Mouse (Mus musculus) spleen, embryonic (tissue): ENCODE measurements around the gene D330045A20Rik.
"Not testable (repeated sequence)": the region's sequence is repeated elsewhere in the genome, so short reads cannot be mapped to it uniquely, and the experiment has no call there.

Experiments used
- CTCF ChIA-PET: fragments of 350-600 bp; sonication (Branson Sonifier 250); formaldehyde crosslinking; loops from one replicate; lab custom pipeline; 2022; lab: Charles Lee

Gene D330045A20Rik

GRCm38 (mm10) chrX:139480022-139480894 lies at the start of gene D330045A20Rik:
D330045A20Rik (plus strand) TSS chrX:139480367.
- CTCF ChIA-PET, result no interaction called here

DNA sequence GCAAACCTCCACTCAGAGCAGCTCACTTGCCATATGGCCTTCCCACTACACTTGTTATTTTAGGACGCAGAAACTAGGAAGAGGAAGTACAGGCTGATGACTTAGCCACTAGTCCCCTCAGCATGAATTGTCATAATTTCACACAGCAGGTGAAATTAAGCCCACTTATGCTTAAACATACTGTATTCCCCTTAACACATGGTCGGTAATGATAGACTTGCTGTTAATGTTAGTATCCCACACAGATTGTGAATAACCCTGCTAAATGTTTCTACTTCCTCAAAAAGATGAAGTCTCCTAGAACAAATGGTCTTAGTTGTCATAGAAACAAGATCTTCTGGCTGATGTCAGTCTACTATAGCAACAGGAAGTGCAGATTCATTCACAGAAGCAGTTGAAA lies 47.6 kb upstream of the D330045A20Rik start:
- CTCF ChIA-PET, result no interaction called here

- CTCF ChIA-PET, result no interaction called here
Measured at GRCm38 (mm10) chrX:139435202-139435601, 45.0 kb upstream of the D330045A20Rik start.

DNA sequence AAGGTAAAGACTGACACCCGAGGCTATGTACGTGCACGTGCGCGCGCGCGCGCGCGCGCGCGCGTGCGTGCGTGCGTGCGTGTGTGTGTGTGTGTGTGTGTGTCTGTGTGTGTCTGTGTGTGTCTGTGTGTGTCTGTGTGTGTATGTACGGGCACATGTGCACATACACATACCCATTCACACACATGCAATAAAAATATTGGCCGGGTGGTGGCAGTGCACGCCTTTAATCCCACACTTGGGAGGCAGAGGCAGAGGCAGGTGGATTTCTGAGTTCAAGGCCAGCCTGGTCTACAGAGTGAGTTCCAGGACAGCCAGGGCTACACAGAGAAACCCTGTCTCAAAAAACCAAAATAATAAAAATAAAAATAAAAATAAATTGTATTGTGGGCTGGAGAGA lies 39.1 kb upstream of the D330045A20Rik start:
- CTCF ChIA-PET, result not testable (repeated sequence)

GRCm38 (mm10) chrX:139456812-139457211 lies 23.4 kb upstream of the D330045A20Rik start:
- CTCF ChIA-PET, result no interaction called here

GRCm38 (mm10) chrX:139482083-139482482 lies 1.9 kb downstream of the D330045A20Rik start:
- CTCF ChIA-PET, result no interaction called here

GRCm38 (mm10) chrX:139484974-139485373 lies 4.8 kb downstream of the D330045A20Rik start:
- CTCF ChIA-PET, result no interaction called here

GRCm38 (mm10) chrX:139516156-139516555 lies 36.0 kb downstream of the D330045A20Rik start:
- CTCF ChIA-PET, result no interaction called here

DNA sequence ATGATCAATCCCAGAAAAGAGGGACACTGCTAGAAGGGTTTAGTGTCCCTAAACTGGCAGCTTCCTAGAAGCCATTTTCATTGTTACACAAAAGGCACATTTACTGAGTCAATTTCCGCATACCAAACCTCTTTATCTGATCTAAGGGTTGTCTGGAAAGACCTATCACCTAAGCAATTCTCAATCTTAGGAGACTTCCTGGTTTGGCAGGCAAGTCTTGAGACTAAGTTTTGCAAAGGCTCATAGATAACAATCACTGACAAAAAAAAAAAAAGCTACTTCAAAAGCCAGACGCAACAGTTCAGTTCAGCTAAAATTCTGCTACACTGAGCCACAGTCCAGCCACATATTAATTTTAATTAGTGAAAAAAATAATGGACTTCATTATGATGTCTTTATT lies 39.1 kb downstream of the D330045A20Rik start:
- CTCF ChIA-PET, result interaction anchor here (0.6 kb wide), 1 partner anchor 1745 kb away, joined by 5 read pairs; no protein-coding TSS in a partner anchor

- CTCF ChIA-PET, result no interaction called here
Measured at GRCm38 (mm10) chrX:139524303-139525091, 44.3 kb downstream of the D330045A20Rik start.

DNA sequence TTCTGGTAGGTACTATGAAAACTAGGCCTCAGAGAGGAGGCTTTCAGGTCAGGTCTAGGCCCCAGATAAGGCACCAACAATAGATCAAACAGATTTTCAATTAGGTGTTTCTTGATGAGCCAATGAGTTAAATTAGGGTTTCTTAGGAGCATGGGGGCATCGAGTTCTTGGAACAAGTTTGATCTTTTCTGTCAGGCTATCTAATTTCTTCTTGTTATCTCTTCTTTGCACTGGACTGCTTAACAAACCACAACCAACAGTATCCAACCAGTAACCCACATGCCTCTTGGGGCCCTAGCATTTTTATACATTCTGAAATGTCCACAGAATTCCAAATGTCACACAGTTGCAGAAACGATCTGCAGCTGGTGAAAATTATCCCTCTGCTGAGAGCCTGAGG lies 45.6 kb downstream of the D330045A20Rik start:
- CTCF ChIA-PET, result no interaction called here

DNA sequence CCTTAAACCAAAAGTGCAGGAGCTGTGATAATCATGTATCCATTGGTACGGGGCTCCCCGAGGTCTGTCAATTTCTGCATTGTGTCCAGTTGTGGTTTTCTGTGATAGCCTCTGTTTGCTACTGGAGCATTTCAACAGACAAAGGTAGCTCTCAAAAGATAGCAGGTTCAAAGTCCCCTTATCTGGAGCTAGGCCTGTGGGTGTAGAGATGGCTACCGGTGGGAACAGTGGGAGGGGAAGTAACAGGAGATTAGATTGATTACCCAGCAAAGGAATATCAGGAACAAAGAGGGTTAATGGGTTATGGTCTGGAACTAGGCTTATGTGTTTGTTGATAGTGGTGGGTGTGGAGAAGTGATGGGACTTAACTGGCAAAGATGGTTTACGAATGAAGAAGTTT lies 46.8 kb downstream of the D330045A20Rik start:
- CTCF ChIA-PET, result no interaction called here

- CTCF ChIA-PET, result no interaction called here
Measured at GRCm38 (mm10) chrX:139529678-139530077, 49.5 kb downstream of the D330045A20Rik start.

DNA sequence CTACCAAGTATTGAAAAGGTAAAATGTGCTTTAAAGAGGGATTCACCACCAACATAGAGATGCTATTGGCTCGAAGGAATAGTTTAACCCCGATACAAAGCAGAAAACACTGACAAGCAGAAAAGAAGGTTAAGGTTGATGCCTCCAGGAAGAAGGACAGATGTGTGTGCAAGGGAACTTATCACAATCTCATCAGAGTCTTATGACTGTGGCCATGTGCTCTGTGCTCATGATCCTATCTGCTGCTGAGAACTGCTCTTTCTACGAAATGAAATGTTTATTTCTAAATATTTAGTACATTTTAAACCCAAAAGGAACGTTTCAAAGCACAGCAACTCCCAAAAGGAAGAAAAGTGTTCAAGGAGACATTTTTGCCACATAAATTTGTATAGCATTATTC lies 52.1 kb downstream of the D330045A20Rik start:
- CTCF ChIA-PET, result no interaction called here

DNA sequence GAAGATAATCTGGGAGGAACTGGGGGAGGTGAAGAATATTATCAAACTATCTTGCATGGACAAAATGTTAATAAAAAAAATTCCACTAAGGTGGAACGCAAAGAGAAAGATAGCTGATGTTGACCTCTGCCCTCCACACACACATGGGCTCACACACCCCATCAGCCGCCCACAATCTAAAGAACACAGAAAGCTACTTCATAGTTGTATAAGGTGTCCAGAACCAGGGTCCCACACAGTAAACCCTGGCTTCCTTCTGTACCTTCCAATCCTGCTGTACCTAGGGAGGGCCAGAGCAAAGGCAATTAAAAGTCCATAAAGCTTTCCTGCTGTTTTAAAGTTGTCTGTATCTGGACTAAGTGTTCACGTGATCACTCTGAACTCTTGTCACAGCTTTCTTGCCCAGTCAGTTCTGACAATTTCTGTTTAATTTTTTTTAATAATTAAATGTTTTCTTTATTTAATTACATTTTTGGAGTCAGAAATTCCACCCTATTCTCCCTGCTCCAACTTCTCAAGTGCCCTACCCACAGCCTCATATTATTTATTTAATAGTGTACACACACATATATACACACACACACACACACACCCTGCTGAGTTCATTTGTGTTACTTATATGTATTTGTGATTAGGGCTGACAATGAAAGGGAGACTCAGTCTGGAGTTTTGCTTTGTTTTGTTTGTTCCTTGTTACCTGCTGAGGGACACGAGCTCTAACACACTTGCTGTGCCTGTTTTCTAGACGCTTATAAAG lies 57.7 kb downstream of the D330045A20Rik start:
- CTCF ChIA-PET, result no interaction called here

DNA sequence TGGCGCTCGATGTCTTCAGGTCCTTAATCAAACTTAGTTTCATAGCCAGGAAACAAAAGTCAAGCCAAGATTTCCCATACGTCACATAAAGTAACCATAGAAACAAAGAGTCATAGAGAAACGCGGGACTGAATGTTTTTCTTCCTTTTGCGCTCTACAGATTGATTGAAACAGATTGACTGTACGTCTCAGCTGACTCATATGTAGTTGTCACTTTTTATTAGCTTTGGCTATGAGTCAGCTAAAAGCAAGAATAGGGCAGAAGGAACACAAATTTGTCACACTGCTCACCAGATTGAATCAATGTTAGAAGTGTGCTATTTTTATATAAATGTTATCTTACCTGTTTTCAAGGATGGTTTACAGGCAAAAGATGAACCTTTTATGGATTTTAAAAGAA lies 63.6 kb downstream of the D330045A20Rik start:
- CTCF ChIA-PET, result no interaction called here

DNA sequence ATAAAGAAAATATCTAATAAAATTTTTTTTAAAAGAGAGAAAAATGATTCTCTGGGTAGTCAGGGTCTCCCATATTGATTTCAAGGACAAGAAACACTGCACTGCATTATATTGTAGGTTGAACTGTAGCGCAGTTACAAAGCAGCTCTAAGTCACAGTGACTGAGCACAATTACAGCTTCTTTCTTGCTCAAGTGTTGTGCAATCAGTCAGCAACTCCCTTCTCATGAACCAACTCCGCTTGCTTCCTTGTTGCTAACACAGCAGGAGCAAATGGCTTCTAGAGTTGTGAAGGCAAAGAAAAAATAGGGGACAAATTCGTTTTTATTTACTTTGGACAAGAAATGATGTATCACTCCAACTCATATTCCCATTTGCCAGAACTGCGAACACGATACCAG lies 70.3 kb downstream of the D330045A20Rik start:
- CTCF ChIA-PET, result no interaction called here

GRCm38 (mm10) chrX:139552090-139552489 lies 71.9 kb downstream of the D330045A20Rik start:
- CTCF ChIA-PET, result no interaction called here

GRCm38 (mm10) chrX:139562255-139562924 lies 82.2 kb downstream of the D330045A20Rik start:
- CTCF ChIA-PET, result no interaction called here

- CTCF ChIA-PET, result no interaction called here
Measured at GRCm38 (mm10) chrX:139562925-139563461, 82.8 kb downstream of the D330045A20Rik start, which contains the start of gene Rnf128. Rnf128 (plus strand) TSS chrX:139563316.

DNA sequence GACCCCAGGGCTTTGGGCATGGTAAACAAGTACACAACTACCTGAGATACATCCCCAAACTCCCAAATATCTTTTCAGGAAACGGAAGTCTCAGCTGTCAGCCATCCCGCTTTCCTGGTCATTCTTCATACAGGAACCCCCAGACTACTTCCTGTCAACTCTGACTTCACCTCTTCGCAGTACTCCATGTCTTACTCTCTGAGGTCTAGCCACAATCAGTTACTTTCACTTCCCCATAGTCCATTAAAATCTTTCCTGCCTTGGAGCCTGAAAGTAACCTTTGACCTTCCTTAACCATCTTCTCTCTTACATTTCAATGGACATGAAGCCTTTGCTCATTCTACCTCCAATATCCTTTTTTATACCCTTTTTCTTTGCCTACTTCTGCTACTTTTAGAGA lies 89.9 kb downstream of the D330045A20Rik start:
- CTCF ChIA-PET, result no interaction called here
